Mouse (Mus musculus): ENCODE results near the gene Efhc1. TPM values are rescaled to one million over a fixed set of nuclear protein-coding genes. Genes with fewer than 3 reads are reported as not detected.

Gene Efhc1
- polyA plus RNA-seq, 1 experiment from 2014 or later, result 2.5 TPM

DNA sequence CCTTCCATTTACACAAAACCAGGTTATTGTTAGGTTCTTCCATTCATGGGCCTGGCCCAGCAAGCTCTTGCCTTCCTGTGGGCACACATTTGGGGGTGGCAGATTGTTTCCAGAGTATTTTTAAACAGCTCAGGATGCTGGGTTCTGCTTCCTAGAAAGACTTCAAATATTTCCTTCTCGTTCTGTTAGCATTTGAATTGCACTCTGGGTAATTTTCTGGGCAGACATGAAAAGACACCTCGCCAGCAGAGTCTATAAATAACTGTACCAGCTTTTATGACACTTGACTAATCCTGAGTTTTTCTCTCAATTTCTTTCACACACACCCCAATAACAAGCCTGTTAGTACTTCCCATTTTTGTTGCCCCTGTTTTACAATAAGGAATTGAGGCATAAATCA is 10.1 kb upstream of the Efhc1 start:
- ATAC-seq (ENCODE audit: low FRiP score, low TSS enrichment), result no peak
- 0 out of 2 replicates have a peak, but pooled peaks cover 3% of the 10 kb centered on the region for H3K9me3 ChIP-seq (ENCODE audit: low read length)
- 39% methylated on average over 2 of the region's 2 CpGs for WGBS
- no peak overlapping the region for H3K4me3 ChIP-seq (ENCODE audit: low read length)
- no peaks in the 10 kb centered on the region for H3K36me3 ChIP-seq (ENCODE audit: insufficient read depth, low read length)
- no peak overlapping the region for H3K4me2 ChIP-seq (replicated peaks; ENCODE audit: low read depth, low read length)
- no peaks in the 10 kb centered on the region for H3K27me3 ChIP-seq (ENCODE audit: insufficient read depth, low read length)
- no peaks in the 10 kb centered on the region for H3K4me1 ChIP-seq (ENCODE audit: insufficient read depth, low read length)
- no peak overlapping the region for H3K9ac ChIP-seq (replicated peaks; ENCODE audit: low read length)
- no peak overlapping the region for H3K27ac ChIP-seq (ENCODE audit: low read length)

DNA sequence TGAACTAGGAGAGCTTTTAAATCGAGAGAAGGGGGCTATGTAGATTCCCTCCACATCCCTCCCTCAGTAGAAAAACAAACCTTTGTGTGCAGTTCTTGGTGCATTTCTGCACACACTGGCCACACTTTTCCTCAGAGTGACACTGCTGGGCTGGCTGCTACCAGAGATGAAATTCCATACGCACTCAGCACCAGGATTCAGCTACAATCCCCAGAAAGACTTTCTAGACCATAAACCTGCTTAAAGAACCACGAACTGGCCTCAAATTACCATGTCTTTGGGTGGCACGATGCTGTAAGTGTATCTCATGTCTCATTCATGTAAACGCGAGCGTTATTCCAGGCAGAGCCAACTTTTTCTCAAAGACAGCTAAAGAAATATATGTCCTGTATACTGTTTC is 9.6 kb upstream of the Efhc1 start:
- Histone ChIP-seq H3K27me3 (ENCODE audit: insufficient read depth, low read length) (no peaks in the 10 kb centered on the region), H3K4me1 (ENCODE audit: insufficient read depth, low read length) (no peaks in the 10 kb centered on the region), H3K4me2 (replicated peaks; ENCODE audit: low read depth, low read length) (no peak overlapping the region), H3K9ac (replicated peaks; ENCODE audit: low read length) (no peak overlapping the region), H3K27ac (ENCODE audit: low read length) (no peak overlapping the region), H3K4me3 (ENCODE audit: low read length) (no peak overlapping the region), H3K9me3 (ENCODE audit: low read length) (0 out of 2 replicates have a peak, but pooled peaks cover 3% of the 10 kb centered on the region), H3K36me3 (ENCODE audit: insufficient read depth, low read length) (no peaks in the 10 kb centered on the region)
- peak; percentile 37 for ATAC-seq (ENCODE audit: low FRiP score, low TSS enrichment)
- WGBS, result 43% methylated on average over 7 of the region's 7 CpGs

GRCm38 (mm10) chr1:20943016-20943415 is 8.4 kb upstream of the Efhc1 start:
- Histone ChIP-seq H3K4me2 (replicated peaks; ENCODE audit: low read depth, low read length) (no peak overlapping the region), H3K4me3 (ENCODE audit: low read length) (no peak overlapping the region), H3K27me3 (ENCODE audit: insufficient read depth, low read length) (no peaks in the 10 kb centered on the region), H3K27ac (ENCODE audit: low read length) (no peak overlapping the region), H3K9me3 (ENCODE audit: low read length) (0 out of 2 replicates have a peak, but pooled peaks cover 3% of the 10 kb centered on the region), H3K4me1 (ENCODE audit: insufficient read depth, low read length) (no peaks in the 10 kb centered on the region), H3K36me3 (ENCODE audit: insufficient read depth, low read length) (no peaks in the 10 kb centered on the region), H3K9ac (replicated peaks; ENCODE audit: low read length) (no peak overlapping the region)
- ATAC-seq (ENCODE audit: low FRiP score, low TSS enrichment), result no peak
- WGBS, result 96% methylated on average over 2 of the region's 2 CpGs

DNA sequence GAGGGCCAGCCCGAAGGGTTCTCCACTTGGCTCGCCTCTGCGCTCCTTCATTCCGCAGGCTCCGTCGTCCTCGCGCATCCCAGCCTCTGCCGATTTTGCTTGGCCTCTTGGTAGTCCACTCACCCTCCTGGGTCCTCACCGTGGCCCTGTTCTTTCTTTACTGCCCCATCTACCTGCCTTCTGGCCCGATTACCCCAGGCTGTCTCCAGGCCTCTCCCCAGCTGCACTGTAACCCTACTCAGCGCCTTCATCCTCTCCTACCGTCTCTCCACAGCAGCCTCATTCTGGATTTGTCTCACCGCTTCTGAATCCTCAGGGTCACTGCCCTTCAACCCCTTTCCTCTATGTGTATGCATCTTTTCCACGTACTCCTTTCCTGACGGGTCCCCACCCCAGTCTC is 373 bp downstream of the Efhc1 start:
- WGBS, result 5% methylated on average over 16 of the region's 16 CpGs
- Histone ChIP-seq H3K4me3 (ENCODE audit: low read length) (peak overlapping the region; percentile 56), H3K9ac (replicated peaks; ENCODE audit: low read length) (peak overlapping the region; percentile 53), H3K9me3 (ENCODE audit: low read length) (no peaks in the 10 kb centered on the region), H3K27me3 (ENCODE audit: insufficient read depth, low read length) (no peaks in the 10 kb centered on the region), H3K27ac (ENCODE audit: low read length) (no peak overlapping the region), H3K4me1 (ENCODE audit: insufficient read depth, low read length) (peaks cover 12% of the 10 kb centered on the region), H3K4me2 (replicated peaks; ENCODE audit: low read depth, low read length) (peak overlapping the region; percentile 72), H3K36me3 (ENCODE audit: insufficient read depth, low read length) (no peaks in the 10 kb centered on the region)
- ATAC-seq (ENCODE audit: low FRiP score, low TSS enrichment), result peak; percentile 72; the same call in 1 of the 2 replicates

GRCm38 (mm10) chr1:20954876-20955275 is 3.5 kb downstream of the Efhc1 start:
- no peak for ATAC-seq (ENCODE audit: low FRiP score, low TSS enrichment)
- H3K4me1 ChIP-seq (ENCODE audit: insufficient read depth, low read length), result peaks cover 12% of the 10 kb centered on the region
- H3K9me3 ChIP-seq (ENCODE audit: low read length), result no peaks in the 10 kb centered on the region
- H3K36me3 ChIP-seq (ENCODE audit: insufficient read depth, low read length), result no peaks in the 10 kb centered on the region
- WGBS, result 82% methylated on average over 3 of the region's 3 CpGs
- no peaks in the 10 kb centered on the region for H3K27me3 ChIP-seq (ENCODE audit: insufficient read depth, low read length)
- no peak overlapping the region for H3K9ac ChIP-seq (replicated peaks; ENCODE audit: low read length)
- no peak overlapping the region for H3K27ac ChIP-seq (ENCODE audit: low read length)
- no peak overlapping the region for H3K4me2 ChIP-seq (replicated peaks; ENCODE audit: low read depth, low read length)
- H3K4me3 ChIP-seq (ENCODE audit: low read length), result no peak overlapping the region

DNA sequence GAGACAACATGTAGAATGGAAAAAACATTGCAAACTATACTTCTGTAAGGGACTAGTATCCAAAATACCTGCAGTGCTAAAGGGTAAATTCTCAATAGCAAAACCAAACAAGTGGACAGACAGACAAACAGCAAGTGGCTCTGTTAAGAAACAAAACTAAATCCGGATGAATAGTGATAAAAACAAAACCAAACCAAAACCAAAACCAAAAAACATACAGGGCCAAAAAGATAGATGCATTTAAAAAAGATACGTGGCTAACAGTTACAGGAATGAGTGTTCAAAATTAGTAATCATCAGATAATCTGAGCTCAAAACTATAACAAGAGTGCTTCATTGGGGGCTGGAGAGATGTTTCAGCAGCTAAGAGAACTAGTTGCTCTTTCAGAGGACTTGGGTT is 18.2 kb downstream of the Efhc1 start:
- Histone ChIP-seq H3K4me2 (replicated peaks; ENCODE audit: low read depth, low read length) (no peak overlapping the region), H3K27ac (ENCODE audit: low read length) (no peak overlapping the region), H3K27me3 (ENCODE audit: insufficient read depth, low read length) (no peaks in the 10 kb centered on the region), H3K4me1 (ENCODE audit: insufficient read depth, low read length) (no peaks in the 10 kb centered on the region), H3K9me3 (ENCODE audit: low read length) (no peaks in the 10 kb centered on the region), H3K36me3 (ENCODE audit: insufficient read depth, low read length) (no peaks in the 10 kb centered on the region), H3K4me3 (ENCODE audit: low read length) (no peak overlapping the region), H3K9ac (replicated peaks; ENCODE audit: low read length) (no peak overlapping the region)
- WGBS, result 94% methylated on average over 2 of the region's 2 CpGs
- ATAC-seq (ENCODE audit: low FRiP score, low TSS enrichment), result no peak

DNA sequence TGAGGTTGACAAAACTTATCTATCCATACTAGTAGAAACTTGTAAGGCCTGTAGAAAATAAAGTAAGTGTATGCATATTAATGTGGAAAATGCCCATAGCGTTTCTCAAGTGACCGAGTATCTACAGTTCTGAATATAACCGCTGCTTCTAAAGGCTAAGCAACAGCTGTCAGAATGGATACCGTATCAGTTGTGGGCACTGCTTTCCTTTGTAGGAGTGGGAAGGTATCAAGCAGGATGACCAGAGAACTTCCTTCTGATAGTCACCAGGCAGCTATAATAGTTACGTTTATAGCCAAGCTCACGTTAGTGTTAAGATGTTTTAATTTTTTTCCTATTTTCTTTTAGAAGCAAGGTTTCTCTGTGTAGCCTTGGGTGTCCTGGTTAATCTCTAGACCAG is 22.0 kb downstream of the Efhc1 start:
- no peak for ATAC-seq (ENCODE audit: low FRiP score, low TSS enrichment)
- H3K36me3 ChIP-seq (ENCODE audit: insufficient read depth, low read length), result no peaks in the 10 kb centered on the region
- H3K4me2 ChIP-seq (replicated peaks; ENCODE audit: low read depth, low read length), result no peak overlapping the region
- no peak overlapping the region for H3K27ac ChIP-seq (ENCODE audit: low read length)
- 94% methylated on average over 6 of the region's 6 CpGs for whole genome bisulfite sequencing
- no peaks in the 10 kb centered on the region for H3K4me1 ChIP-seq (ENCODE audit: insufficient read depth, low read length)
- no peaks in the 10 kb centered on the region for H3K27me3 ChIP-seq (ENCODE audit: insufficient read depth, low read length)
- no peak overlapping the region for H3K9ac ChIP-seq (replicated peaks; ENCODE audit: low read length)
- no peaks in the 10 kb centered on the region for H3K9me3 ChIP-seq (ENCODE audit: low read length)
- no peak overlapping the region for H3K4me3 ChIP-seq (ENCODE audit: low read length)

- WGBS, result 47% methylated on average over 9 of the region's 9 CpGs
- Histone ChIP-seq H3K36me3 (ENCODE audit: insufficient read depth, low read length) (no peaks in the 10 kb centered on the region), H3K4me3 (ENCODE audit: low read length) (no peak overlapping the region), H3K27ac (ENCODE audit: low read length) (no peak overlapping the region), H3K4me1 (ENCODE audit: insufficient read depth, low read length) (no peaks in the 10 kb centered on the region), H3K9ac (replicated peaks; ENCODE audit: low read length) (no peak overlapping the region), H3K9me3 (ENCODE audit: low read length) (no peaks in the 10 kb centered on the region), H3K27me3 (ENCODE audit: insufficient read depth, low read length) (no peaks in the 10 kb centered on the region), H3K4me2 (replicated peaks; ENCODE audit: low read depth, low read length) (no peak overlapping the region)
- no peak for ATAC-seq (ENCODE audit: low FRiP score, low TSS enrichment)
Measured at GRCm38 (mm10) chr1:20974341-20975135, 23.1 kb downstream of the Efhc1 start.

DNA sequence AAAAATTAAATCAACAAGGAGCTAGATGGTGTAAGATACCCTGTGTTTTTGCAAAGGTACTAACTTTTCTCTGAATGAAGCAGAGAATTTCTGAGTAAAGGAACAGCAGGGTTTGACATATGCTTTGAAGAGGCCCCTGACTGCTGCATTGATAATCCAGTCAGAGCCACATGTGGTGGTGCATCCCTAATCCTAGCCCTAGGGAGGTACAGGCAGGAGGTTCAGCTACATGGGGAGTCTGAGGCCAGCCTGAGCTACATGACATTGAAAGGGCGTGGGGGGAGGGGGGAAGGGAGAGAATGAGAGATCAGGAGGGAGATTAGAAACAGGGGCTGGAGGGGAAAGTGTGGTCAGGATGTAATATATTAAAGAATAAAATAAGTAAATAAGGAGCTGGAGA is 29.1 kb downstream of the Efhc1 start:
- Histone ChIP-seq H3K4me1 (ENCODE audit: insufficient read depth, low read length) (no peaks in the 10 kb centered on the region), H3K27me3 (ENCODE audit: insufficient read depth, low read length) (no peaks in the 10 kb centered on the region), H3K9ac (replicated peaks; ENCODE audit: low read length) (no peak overlapping the region), H3K4me3 (ENCODE audit: low read length) (no peak overlapping the region), H3K36me3 (ENCODE audit: insufficient read depth, low read length) (no peaks in the 10 kb centered on the region), H3K9me3 (ENCODE audit: low read length) (no peaks in the 10 kb centered on the region), H3K4me2 (replicated peaks; ENCODE audit: low read depth, low read length) (no peak overlapping the region), H3K27ac (ENCODE audit: low read length) (no peak overlapping the region)
- WGBS, result 71% methylated on average over 1 of the region's 1 CpGs
- no peak for ATAC-seq (ENCODE audit: low FRiP score, low TSS enrichment)

DNA sequence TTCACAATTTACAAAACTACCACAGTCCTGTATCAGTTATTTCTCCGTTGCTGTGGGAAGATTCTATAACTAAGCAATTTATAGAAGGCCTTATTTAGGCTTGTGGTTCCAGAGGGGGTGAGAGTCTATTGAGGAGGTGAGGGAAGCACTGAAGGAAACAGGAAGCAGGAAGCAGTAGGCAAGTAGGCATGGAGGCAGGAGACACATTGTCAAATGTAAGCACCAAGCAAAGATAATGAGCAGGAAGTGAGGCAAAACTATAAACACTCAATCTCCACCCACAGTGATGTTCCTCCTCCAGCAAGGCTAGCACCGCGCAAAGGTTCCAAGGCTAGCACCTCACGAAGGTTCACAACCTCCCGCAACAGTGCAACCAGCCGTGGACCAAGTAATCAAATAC is 30.3 kb downstream of the Efhc1 start:
- Histone ChIP-seq H3K27me3 (ENCODE audit: insufficient read depth, low read length) (no peaks in the 10 kb centered on the region), H3K4me2 (replicated peaks; ENCODE audit: low read depth, low read length) (no peak overlapping the region), H3K36me3 (ENCODE audit: insufficient read depth, low read length) (no peaks in the 10 kb centered on the region), H3K4me3 (ENCODE audit: low read length) (no peak overlapping the region), H3K27ac (ENCODE audit: low read length) (no peak overlapping the region), H3K4me1 (ENCODE audit: insufficient read depth, low read length) (no peaks in the 10 kb centered on the region), H3K9ac (replicated peaks; ENCODE audit: low read length) (no peak overlapping the region), H3K9me3 (ENCODE audit: low read length) (no peaks in the 10 kb centered on the region)
- WGBS, result 90% methylated on average over 6 of the region's 6 CpGs
- ATAC-seq (ENCODE audit: low FRiP score, low TSS enrichment), result no peak

All from kidney, embryonic 16.5 days (tissue).